Mouse (Mus musculus): ENCODE measurements around the gene Nqo2. TPM values are rescaled to one million over a fixed set of nuclear protein-coding genes. Genes with fewer than 3 reads are reported as not detected.

The Nqo2 gene
- polyA plus RNA-seq, 1 experiment from 2014 or later: 22.5 TPM

DNA sequence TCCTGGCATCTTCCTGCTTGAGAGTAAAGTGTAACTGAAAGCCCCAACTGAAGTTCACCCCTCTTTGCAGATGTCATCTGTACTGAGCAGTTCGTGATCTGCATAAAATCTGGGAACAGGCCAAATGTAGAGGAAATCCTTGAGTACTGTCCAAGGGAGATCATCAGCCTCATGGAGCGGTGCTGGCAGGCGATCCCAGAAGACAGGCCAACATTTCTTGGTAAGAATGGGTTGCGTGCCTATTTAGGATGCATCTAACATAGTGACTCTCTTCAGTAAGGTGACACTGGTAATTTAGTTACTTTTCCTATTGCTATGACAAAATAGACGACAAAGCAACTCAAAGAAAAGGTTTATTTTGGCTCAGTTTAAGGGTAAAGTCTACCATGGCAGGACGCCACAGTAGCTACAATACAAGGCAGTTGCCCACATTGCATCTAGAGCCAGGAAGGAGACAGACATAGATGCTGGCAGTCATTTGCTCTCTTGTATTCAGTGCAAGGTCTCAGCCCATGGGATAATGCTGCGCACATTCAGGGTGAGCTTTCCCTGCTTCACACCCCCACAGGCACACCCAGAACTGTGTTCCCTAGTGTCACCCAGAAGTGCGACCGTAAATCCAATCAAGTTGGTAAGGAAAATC lies 52.6 kb downstream of the Nqo2 start:
- H3K27ac ChIP-seq (ENCODE audit: low read depth): no peak overlapping the region
- no peak overlapping the region for H3K4me3 ChIP-seq (ENCODE audit: low read depth, low read length)
- 88% methylated on average over 9 of the region's 9 CpGs for WGBS (ENCODE audit: insufficient replicate concordance)
- no peaks in the 10 kb centered on the region for H3K27me3 ChIP-seq (ENCODE audit: insufficient read depth, low read length)
- H3K9ac ChIP-seq (replicated peaks): no peak overlapping the region
- H3K9me3 ChIP-seq (ENCODE audit: low read length): no peaks in the 10 kb centered on the region
- ATAC-seq (no peak), DNase-seq (no peak)
- peaks cover 84% of the 10 kb centered on the region for H3K36me3 ChIP-seq (replicated peaks; ENCODE audit: insufficient read depth, low read length)
- no peak for TF ChIP-seq CTCF (IDR thresholded peaks at IDR 0.05; ENCODE audit: low read depth)
- H3K4me2 ChIP-seq (ENCODE audit: low read depth, low read length): no peak overlapping the region
- H3K4me1 ChIP-seq (ENCODE audit: insufficient read depth): no peaks in the 10 kb centered on the region

DNA sequence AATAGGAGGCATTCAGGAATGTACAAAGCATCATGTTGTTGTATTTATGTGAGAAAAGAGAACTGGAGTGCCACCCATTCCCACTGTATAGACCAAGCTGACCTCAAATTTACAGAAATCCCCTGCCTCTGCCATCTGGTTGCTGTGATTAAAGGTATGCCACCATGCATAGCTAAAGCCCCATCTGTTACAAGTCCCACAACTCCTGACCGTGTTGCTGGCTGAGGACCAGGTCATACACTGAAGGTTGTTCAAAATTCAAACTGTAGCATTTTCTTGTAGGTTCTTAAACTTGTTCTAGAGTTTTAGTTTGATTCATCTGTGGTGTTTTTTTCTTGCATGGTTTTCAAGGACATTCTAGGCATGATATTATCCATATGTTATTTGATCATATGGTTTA lies 54.0 kb downstream of the Nqo2 start:
- H3K9me3 ChIP-seq (ENCODE audit: low read length): no peaks in the 10 kb centered on the region
- 94% methylated on average over 1 of the region's 1 CpGs for WGBS (ENCODE audit: insufficient replicate concordance)
- no peak overlapping the region for H3K4me3 ChIP-seq (ENCODE audit: low read depth, low read length)
- H3K27ac ChIP-seq (ENCODE audit: low read depth): no peak overlapping the region
- TF ChIP-seq EP300 (IDR thresholded peaks at IDR 0.05; ENCODE audit: low read depth): no peak
- no peak for TF ChIP-seq CTCF (IDR thresholded peaks at IDR 0.05; ENCODE audit: low read depth)
- H3K27me3 ChIP-seq (ENCODE audit: insufficient read depth, low read length): no peaks in the 10 kb centered on the region
- H3K4me2 ChIP-seq (ENCODE audit: low read depth, low read length): no peak overlapping the region
- ATAC-seq: no peak
- H3K4me1 ChIP-seq (ENCODE audit: insufficient read depth): no peaks in the 10 kb centered on the region
- DNase-seq: no peak
- no peak overlapping the region for H3K9ac ChIP-seq (replicated peaks)
- peaks cover 90% of the 10 kb centered on the region for H3K36me3 ChIP-seq (replicated peaks; ENCODE audit: insufficient read depth, low read length)

DNA sequence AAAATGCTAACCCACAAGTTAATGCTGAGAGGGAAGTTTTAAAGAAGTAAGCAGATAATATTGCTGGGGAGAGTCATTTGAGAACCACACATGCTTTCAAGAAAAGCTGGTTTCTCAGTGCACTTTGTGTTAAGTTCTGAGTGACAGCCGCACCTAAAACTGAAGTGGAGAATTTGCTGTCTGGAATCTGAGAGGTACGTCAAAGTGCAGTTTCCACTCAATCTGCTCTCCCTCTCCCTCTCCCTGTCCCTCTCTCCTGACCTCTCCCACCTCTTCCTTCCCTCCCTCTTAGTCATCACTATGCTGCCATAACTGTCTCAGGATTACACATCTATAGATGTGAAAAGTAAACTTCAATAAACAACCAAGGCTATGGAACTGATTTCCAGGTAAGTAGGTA lies 57.5 kb downstream of the Nqo2 start:
- ATAC-seq (no peak), DNase-seq (no peak)
- H3K9ac ChIP-seq (replicated peaks): no peak overlapping the region
- no peaks in the 10 kb centered on the region for H3K27me3 ChIP-seq (ENCODE audit: insufficient read depth, low read length)
- no peak for TF ChIP-seq CTCF (IDR thresholded peaks at IDR 0.05; ENCODE audit: low read depth)
- no peak for TF ChIP-seq EP300 (IDR thresholded peaks at IDR 0.05; ENCODE audit: low read depth)
- H3K9me3 ChIP-seq (ENCODE audit: low read length): no peaks in the 10 kb centered on the region
- H3K36me3 ChIP-seq (replicated peaks; ENCODE audit: insufficient read depth, low read length): peaks cover 65% of the 10 kb centered on the region
- H3K4me1 ChIP-seq (ENCODE audit: insufficient read depth): no peaks in the 10 kb centered on the region
- no peak overlapping the region for H3K4me3 ChIP-seq (ENCODE audit: low read depth, low read length)
- no peak overlapping the region for H3K4me2 ChIP-seq (ENCODE audit: low read depth, low read length)
- 89% methylated on average over 2 of the region's 2 CpGs for WGBS (ENCODE audit: insufficient replicate concordance)
- no peak overlapping the region for H3K27ac ChIP-seq (ENCODE audit: low read depth)

DNA sequence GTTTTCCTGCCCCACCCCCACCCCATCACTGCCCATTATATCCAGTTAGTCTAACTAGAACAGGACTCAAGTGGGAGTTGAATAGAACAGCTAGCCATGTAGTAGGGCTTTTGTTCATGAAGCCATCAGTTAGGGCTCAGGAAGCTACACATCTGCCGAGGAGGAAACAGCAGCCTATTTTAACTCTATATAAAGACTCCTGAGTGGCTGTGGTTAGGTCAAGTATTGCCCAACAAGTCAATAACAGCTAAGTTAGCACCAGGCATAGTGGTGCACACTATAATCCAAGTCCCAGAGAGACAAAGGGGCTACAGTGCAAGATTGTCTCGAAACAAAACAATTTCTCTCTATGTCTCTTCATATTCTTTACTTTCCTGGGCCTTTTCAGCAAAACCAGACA lies 67.6 kb downstream of the Nqo2 start:
- no peaks in the 10 kb centered on the region for H3K27me3 ChIP-seq (ENCODE audit: insufficient read depth, low read length)

DNA sequence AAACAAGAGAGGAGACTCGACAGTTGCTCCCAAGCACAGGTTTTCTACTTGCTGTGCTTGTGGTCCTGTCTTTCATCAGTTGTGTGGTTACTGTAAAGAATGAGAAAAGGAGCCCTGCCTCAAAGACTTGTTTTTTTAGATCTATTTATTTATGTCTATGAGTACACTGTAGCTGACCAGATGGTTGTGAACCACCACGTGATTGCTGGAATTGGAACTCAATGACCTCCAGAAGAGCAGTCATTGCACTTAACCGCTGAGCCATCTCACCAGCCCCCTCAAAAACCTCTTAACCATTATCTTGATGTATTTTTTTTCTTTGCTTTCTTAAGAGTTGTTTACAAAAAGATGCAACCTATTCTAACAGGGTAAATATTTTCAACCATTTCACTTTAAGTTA lies 70.9 kb downstream of the Nqo2 start:
- Histone ChIP-seq H3K4me2 (ENCODE audit: low read depth, low read length) (no peak overlapping the region), H3K4me3 (ENCODE audit: low read depth, low read length) (no peak overlapping the region), H3K4me1 (ENCODE audit: insufficient read depth) (peaks cover 33% of the 10 kb centered on the region), H3K27me3 (ENCODE audit: insufficient read depth, low read length) (no peaks in the 10 kb centered on the region), H3K36me3 (replicated peaks; ENCODE audit: insufficient read depth, low read length) (peaks cover 27% of the 10 kb centered on the region), H3K9me3 (ENCODE audit: low read length) (no peaks in the 10 kb centered on the region), H3K9ac (replicated peaks) (no peak overlapping the region), H3K27ac (ENCODE audit: low read depth) (no peak overlapping the region)
- DNase-seq (no peak), ATAC-seq (no peak)
- WGBS (ENCODE audit: insufficient replicate concordance): 68% methylated on average over 3 of the region's 3 CpGs
- TF ChIP-seq CTCF (IDR thresholded peaks at IDR 0.05; ENCODE audit: low read depth) (no peak), EP300 (IDR thresholded peaks at IDR 0.05; ENCODE audit: low read depth) (no peak)

More for the DNA sequence above, 67.6 kb downstream of the Nqo2 start:
- Histone ChIP-seq H3K4me2 (ENCODE audit: low read depth, low read length) (no peak overlapping the region), H3K4me1 (ENCODE audit: insufficient read depth) (peaks cover 30% of the 10 kb centered on the region), H3K4me3 (ENCODE audit: low read depth, low read length) (no peak overlapping the region), H3K27ac (ENCODE audit: low read depth) (peak overlapping the region; percentile 55; the same call in 1 of the 2 replicates), H3K9ac (replicated peaks) (no peak overlapping the region), H3K9me3 (ENCODE audit: low read length) (no peaks in the 10 kb centered on the region), H3K36me3 (replicated peaks; ENCODE audit: insufficient read depth, low read length) (peaks cover 54% of the 10 kb centered on the region)
- TF ChIP-seq CTCF (IDR thresholded peaks at IDR 0.05; ENCODE audit: low read depth) (no peak), EP300 (IDR thresholded peaks at IDR 0.05; ENCODE audit: low read depth) (no peak)
- peak; percentile 26 for DNase-seq
- 29% methylated on average over 2 of the region's 2 CpGs for WGBS (ENCODE audit: insufficient replicate concordance)
- peak; percentile 65 for ATAC-seq

DNA sequence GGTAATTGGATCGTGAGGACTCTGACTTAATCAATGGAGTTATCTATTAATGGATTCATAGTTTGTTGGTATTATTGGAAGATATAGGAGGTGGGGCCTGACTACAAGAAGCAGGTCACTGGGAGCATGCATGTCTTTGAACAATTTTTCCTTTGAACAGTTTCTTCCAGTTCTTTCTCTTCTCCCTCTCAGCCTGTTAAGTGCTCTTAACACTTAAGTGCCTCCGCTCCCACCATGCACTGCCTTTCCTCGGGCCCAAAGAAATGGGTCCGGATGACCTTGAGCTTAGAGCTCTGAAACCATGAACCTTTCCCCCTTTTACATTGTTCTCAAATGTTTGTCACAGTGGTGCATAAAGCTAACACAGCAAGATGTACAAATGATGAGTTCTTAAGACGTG lies 72.2 kb downstream of the Nqo2 start:
- ATAC-seq (no peak), DNase-seq (no peak)
- H3K36me3 ChIP-seq (replicated peaks; ENCODE audit: insufficient read depth, low read length): peaks cover 17% of the 10 kb centered on the region
- H3K27me3 ChIP-seq (ENCODE audit: insufficient read depth, low read length): no peaks in the 10 kb centered on the region
- no peak overlapping the region for H3K27ac ChIP-seq (ENCODE audit: low read depth)
- H3K9me3 ChIP-seq (ENCODE audit: low read length): no peaks in the 10 kb centered on the region
- H3K4me1 ChIP-seq (ENCODE audit: insufficient read depth): peaks cover 30% of the 10 kb centered on the region
- 77% methylated on average over 5 of the region's 5 CpGs for whole genome bisulfite sequencing (ENCODE audit: insufficient replicate concordance)
- H3K9ac ChIP-seq (replicated peaks): no peak overlapping the region
- peak overlapping the region; percentile 88 for H3K4me2 ChIP-seq (ENCODE audit: low read depth, low read length)
- no peak for TF ChIP-seq EP300 (IDR thresholded peaks at IDR 0.05; ENCODE audit: low read depth)
- no peak for TF ChIP-seq CTCF (IDR thresholded peaks at IDR 0.05; ENCODE audit: low read depth)
- H3K4me3 ChIP-seq (ENCODE audit: low read depth, low read length): no peak overlapping the region
